Mouse (Mus musculus) forebrain, embryonic 16.5 days (tissue): Measurements from ENCODE around the gene Fli1. TPM values are rescaled to one million over a fixed set of nuclear protein-coding genes. Genes with fewer than 3 reads are reported as not detected.

Experiments
- ATAC-seq: fragments of 200-750 bp; cut with Nextera tagmentation; 2 replicates; pipeline ENCODE4 v1.8.0; 2017; ENCODE audit warnings: mild to moderate bottlenecking, moderate library complexity
- H3K27ac ChIP-seq: fragments of 300-500 bp; sonication (generic); 2 replicates; pipeline ENCODE4 v1.5.1; 2014; ENCODE audit warnings: low read length, control low read depth
- H3K27me3 ChIP-seq: fragments of 300-500 bp; sonication (generic); replicated peaks from 2 replicates; pipeline ENCODE4 v1.6.1; 2014; ENCODE audit warnings: low read length; ENCODE audit not compliant: control insufficient read depth, insufficient read depth
- H3K36me3 ChIP-seq: fragments of 300-500 bp; sonication (generic); 2 replicates; pipeline ENCODE4 v1.6.1; 2014; ENCODE audit not compliant: control insufficient read depth, insufficient read depth
- H3K4me1 ChIP-seq: fragments of 300-500 bp; sonication (generic); replicated peaks from 2 replicates; pipeline ENCODE4 v1.6.1; 2014; ENCODE audit warnings: low read length; ENCODE audit not compliant: control insufficient read depth, insufficient read depth
- H3K4me2 ChIP-seq: fragments of 300-500 bp; sonication (generic); 2 replicates; pipeline ENCODE4 v1.6.1; 2014; ENCODE audit warnings: mild to moderate bottlenecking, low read length, control low read depth
- H3K4me3 ChIP-seq: fragments of 300-500 bp; sonication (generic); replicated peaks from 2 replicates; pipeline ENCODE4 v1.5.1; 2014; ENCODE audit warnings: mild to moderate bottlenecking, low read length, control low read depth
- H3K9ac ChIP-seq: fragments of 300-500 bp; sonication (generic); replicated peaks from 2 replicates; pipeline ENCODE4 v1.6.1; 2014; ENCODE audit warnings: low read depth, low read length, control low read depth
- H3K9me3 ChIP-seq: fragments of 300-500 bp; sonication (generic); 2 replicates; pipeline ENCODE4 v1.6.1; 2016; ENCODE audit warnings: low read length; ENCODE audit not compliant: control insufficient read depth
- WGBS: fragments of 180-500 bp; shearing (Covaris S2); extraction: QIAGEN DNeasy Blood & Tissue Kit; methylation state at CpG from one replicate; pipeline ENCODE4 v1.1.7; 2014; 5-methylcytosine and 5-hydroxymethylcytosine counted together
- polyA plus RNA-seq: library from polyadenylated mRNA; unstranded; fragments of >200 nt; fragmentation: Nextera tagmentation; extraction: Ambion mirVana; gene quantifications from 2 replicates; pipeline ENCODE4 v1.2.1, GENCODE M21; 2015

The Fli1 gene
- polyA plus RNA-seq, 1 experiment from 2014 or later, result 7.3 TPM

DNA sequence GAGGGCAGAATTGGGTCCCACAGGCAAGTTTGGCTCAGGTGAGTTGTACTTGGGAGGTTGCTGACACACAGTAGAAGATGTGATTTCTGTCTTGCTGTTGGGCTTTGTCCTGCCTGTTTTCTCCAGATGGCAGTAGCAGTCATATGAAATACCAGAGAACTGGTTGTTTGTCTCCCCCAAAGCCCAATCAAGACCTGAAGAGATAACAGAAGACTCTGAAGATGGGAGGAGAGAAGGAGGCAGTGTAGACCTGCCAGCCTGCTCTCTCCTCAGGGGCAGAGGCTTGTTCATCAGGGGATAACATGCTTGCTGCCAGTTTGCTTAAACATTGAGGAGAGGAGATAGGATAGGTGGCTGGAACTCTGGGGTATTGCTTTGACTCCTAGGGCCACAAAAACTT lies 54.0 kb downstream of the Fli1 start:
- no peak overlapping the region for H3K27ac ChIP-seq
- no peaks in the 10 kb centered on the region for H3K36me3 ChIP-seq
- no peak overlapping the region for H3K4me3 ChIP-seq
- no peak overlapping the region for H3K4me2 ChIP-seq
- H3K9ac ChIP-seq, result no peak overlapping the region
- no peaks in the 10 kb centered on the region for H3K27me3 ChIP-seq
- no peak for ATAC-seq
- no peaks in the 10 kb centered on the region for H3K9me3 ChIP-seq
- H3K4me1 ChIP-seq, result no peaks in the 10 kb centered on the region

GRCm38 (mm10) chr9:32487823-32488222 lies 54.8 kb downstream of the Fli1 start:
- Histone ChIP-seq H3K9me3 (no peaks in the 10 kb centered on the region), H3K27me3 (no peaks in the 10 kb centered on the region), H3K4me2 (no peak overlapping the region), H3K36me3 (no peaks in the 10 kb centered on the region), H3K27ac (no peak overlapping the region), H3K4me3 (no peak overlapping the region), H3K9ac (no peak overlapping the region), H3K4me1 (no peaks in the 10 kb centered on the region)
- no peak for ATAC-seq
- 93% methylated on average over 5 of the region's 5 CpGs for WGBS

DNA sequence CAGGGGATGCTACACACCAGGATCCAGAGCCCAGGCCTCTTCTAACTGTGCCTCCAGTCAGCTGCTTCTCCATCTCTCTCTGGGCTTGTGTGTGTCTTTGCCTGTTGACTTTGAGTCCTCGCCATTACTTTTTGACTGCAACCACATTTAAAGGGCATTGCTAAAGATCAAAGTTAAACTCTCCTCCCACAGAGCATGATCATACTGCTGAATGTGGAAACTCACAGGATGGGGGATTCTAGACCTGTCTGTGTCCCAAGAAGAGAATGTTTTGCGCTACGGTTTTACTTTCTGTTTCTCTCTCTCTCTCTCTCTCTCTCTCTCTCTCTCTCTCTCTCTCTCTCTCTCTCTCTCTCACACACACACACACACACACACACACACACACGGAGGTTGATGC lies 55.3 kb downstream of the Fli1 start:
- no peak overlapping the region for H3K27ac ChIP-seq
- H3K9ac ChIP-seq, result no peak overlapping the region
- WGBS, result 89% methylated on average over 4 of the region's 4 CpGs
- H3K27me3 ChIP-seq, result no peaks in the 10 kb centered on the region
- no peak overlapping the region for H3K4me3 ChIP-seq
- no peaks in the 10 kb centered on the region for H3K36me3 ChIP-seq
- no peaks in the 10 kb centered on the region for H3K4me1 ChIP-seq
- no peaks in the 10 kb centered on the region for H3K9me3 ChIP-seq
- no peak for ATAC-seq
- H3K4me2 ChIP-seq, result no peak overlapping the region

DNA sequence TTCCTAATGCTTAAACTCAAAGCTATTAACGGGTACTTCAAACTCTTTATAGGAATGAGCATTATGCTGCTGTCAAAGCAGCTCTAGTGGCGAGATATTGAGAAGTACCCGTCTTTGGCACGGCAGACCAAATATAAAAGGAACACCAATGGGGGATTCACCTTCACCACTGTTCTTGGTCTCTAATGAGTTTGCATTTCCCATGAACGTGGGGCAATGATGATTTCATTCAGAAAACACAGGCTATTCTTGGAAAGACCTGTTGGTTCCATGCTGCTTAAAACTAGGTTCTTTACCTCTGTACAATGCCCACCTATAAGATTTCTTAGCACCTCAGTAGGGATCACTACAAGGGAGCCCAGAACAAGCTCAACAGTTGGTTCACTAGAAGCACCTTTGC lies 62.2 kb downstream of the Fli1 start:
- WGBS, result 69% methylated on average over 5 of the region's 5 CpGs
- H3K27me3 ChIP-seq, result no peaks in the 10 kb centered on the region
- H3K36me3 ChIP-seq, result no peaks in the 10 kb centered on the region
- peaks cover 2% of the 10 kb centered on the region; the same call in 1 of the 2 replicates for H3K4me1 ChIP-seq
- H3K9ac ChIP-seq, result no peak overlapping the region
- H3K4me2 ChIP-seq, result no peak overlapping the region
- H3K4me3 ChIP-seq, result no peak overlapping the region
- ATAC-seq, result no peak
- no peak overlapping the region for H3K27ac ChIP-seq
- no peaks in the 10 kb centered on the region for H3K9me3 ChIP-seq

DNA sequence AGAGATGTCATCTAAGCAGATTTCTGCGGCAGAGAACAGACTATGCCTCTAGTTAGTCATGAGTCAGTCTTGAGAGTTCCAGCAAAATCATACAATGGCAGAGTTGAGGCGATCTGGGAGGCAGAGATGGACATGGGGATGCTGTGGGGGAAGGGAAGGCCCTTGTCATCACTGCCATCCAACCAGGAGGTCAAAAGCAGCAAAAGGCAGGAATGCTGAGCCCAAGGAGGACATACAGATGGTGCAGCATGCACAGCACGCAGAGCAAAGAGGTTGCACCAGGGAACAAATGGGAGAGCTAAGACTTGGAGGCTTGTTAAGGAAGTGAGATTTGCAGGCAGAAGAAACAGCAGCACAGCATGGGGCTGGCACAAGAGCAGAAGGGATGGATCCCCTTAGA lies 63.9 kb downstream of the Fli1 start:
- 62% methylated on average over 3 of the region's 3 CpGs for WGBS
- no peaks in the 10 kb centered on the region for H3K9me3 ChIP-seq
- no peak overlapping the region for H3K4me2 ChIP-seq
- no peaks in the 10 kb centered on the region for H3K27me3 ChIP-seq
- peaks cover 2% of the 10 kb centered on the region; the same call in 1 of the 2 replicates for H3K4me1 ChIP-seq
- H3K27ac ChIP-seq, result no peak overlapping the region
- no peak overlapping the region for H3K9ac ChIP-seq
- no peaks in the 10 kb centered on the region for H3K36me3 ChIP-seq
- no peak overlapping the region for H3K4me3 ChIP-seq
- no peak for ATAC-seq

DNA sequence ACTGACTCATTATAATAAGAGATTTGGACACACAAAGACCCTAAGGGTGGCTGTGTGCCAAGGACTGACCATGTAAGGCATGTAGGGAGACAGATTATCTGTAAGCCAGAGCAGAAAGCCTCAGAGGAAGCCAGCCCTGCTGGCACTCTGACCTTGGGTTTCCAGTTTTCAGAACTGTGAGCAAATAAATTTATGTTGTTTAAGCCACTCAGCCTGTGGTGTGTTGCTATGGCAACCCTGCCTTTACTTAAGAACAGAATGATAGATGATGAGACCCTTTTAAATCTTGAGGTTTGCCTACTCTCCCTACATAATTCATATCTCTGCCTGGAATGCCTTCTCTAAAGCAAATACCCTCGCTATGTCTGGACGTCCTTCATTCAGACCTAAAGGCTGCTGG lies 64.6 kb downstream of the Fli1 start:
- H3K27ac ChIP-seq, result no peak overlapping the region
- no peaks in the 10 kb centered on the region for H3K27me3 ChIP-seq
- H3K36me3 ChIP-seq, result no peaks in the 10 kb centered on the region
- peaks cover 2% of the 10 kb centered on the region; the same call in 1 of the 2 replicates for H3K4me1 ChIP-seq
- H3K9me3 ChIP-seq, result no peaks in the 10 kb centered on the region
- no peak overlapping the region for H3K4me3 ChIP-seq
- no peak overlapping the region for H3K4me2 ChIP-seq
- ATAC-seq, result no peak
- H3K9ac ChIP-seq, result no peak overlapping the region
- WGBS, result 67% methylated on average over 2 of the region's 2 CpGs

DNA sequence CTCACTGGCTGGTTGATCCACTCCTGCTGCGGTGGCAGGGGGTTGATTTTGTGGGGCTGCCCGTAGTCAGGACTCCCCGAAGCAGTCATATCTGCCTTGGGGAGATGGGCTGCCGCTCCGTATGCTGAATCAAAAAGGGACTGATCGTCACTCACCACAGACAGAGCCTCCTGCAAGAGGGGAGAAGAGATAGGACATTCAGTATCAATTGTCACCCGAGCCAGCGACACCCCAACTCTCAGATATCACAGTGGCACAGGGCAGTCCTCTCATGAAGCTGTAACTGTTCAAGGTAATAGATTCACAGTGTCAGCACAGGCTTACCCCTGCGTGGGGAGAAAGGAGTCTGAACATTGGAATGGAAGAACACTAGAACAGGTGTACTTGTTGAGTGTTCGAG lies 66.1 kb downstream of the Fli1 start:
- Histone ChIP-seq H3K36me3 (no peaks in the 10 kb centered on the region), H3K9ac (no peak overlapping the region)
- WGBS, result 95% methylated on average over 10 of the region's 10 CpGs

GRCm38 (mm10) chr9:32474621-32475390 lies 67.9 kb downstream of the Fli1 start:
- Histone ChIP-seq H3K27ac (no peak overlapping the region), H3K9ac (no peak overlapping the region), H3K36me3 (no peaks in the 10 kb centered on the region), H3K27me3 (no peaks in the 10 kb centered on the region), H3K4me3 (no peak overlapping the region), H3K9me3 (no peaks in the 10 kb centered on the region), H3K4me1 (peaks cover 2% of the 10 kb centered on the region; the same call in 1 of the 2 replicates), H3K4me2 (no peak overlapping the region)
- WGBS, result 86% methylated on average over 10 of the region's 10 CpGs
- ATAC-seq, result no peak

More for the DNA sequence above, 66.1 kb downstream of the Fli1 start:
- Histone ChIP-seq H3K4me2 (no peak overlapping the region), H3K4me3 (no peak overlapping the region), H3K4me1 (peaks cover 2% of the 10 kb centered on the region; the same call in 1 of the 2 replicates), H3K27me3 (no peaks in the 10 kb centered on the region), H3K9me3 (no peaks in the 10 kb centered on the region), H3K27ac (no peak overlapping the region)
- ATAC-seq, result no peak

DNA sequence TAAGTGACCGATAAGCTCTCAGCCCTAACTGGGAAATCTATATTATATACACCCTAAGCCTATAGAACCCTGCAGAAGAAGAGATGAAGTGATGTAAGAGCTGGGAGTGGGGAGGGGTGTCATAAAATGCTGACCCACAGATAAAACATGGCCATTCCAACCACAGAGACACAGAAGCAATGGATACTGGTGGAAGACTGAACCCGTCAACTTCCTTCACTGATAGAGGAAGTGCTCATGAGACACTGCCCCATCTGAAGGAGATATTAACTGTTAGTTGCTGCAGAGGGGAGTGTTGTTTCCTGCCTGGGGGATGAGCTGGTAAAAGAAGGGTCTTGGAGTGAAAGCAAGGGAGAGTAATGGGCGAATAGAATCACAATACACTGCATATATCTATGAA lies 70.3 kb downstream of the Fli1 start:
- no peaks in the 10 kb centered on the region for H3K27me3 ChIP-seq
- H3K4me1 ChIP-seq, result no peaks in the 10 kb centered on the region
- H3K27ac ChIP-seq, result no peak overlapping the region
- no peak overlapping the region for H3K4me3 ChIP-seq
- ATAC-seq, result no peak
- H3K36me3 ChIP-seq, result no peaks in the 10 kb centered on the region
- no peak overlapping the region for H3K9ac ChIP-seq
- no peaks in the 10 kb centered on the region for H3K9me3 ChIP-seq
- H3K4me2 ChIP-seq, result no peak overlapping the region
- WGBS, result 80% methylated on average over 3 of the region's 3 CpGs
